Mouse (Mus musculus): Measurements from ENCODE around the gene S100a1. TPM values are rescaled to one million over a fixed set of nuclear protein-coding genes. Genes with fewer than 3 reads are reported as not detected.
A peak's percentile ranks its signal among the peaks of the same experiment; 100 is the strongest.

S100a1 gene
- total RNA-seq, 2 experiments from 2014 or later = 67.1 TPM

GRCm38 (mm10) chr3:90467618-90468300, 46.4 kb downstream of the S100a1 start:
- DNase-seq (ENCODE audit: low spot score in 2 of 2) = no peak

DNA sequence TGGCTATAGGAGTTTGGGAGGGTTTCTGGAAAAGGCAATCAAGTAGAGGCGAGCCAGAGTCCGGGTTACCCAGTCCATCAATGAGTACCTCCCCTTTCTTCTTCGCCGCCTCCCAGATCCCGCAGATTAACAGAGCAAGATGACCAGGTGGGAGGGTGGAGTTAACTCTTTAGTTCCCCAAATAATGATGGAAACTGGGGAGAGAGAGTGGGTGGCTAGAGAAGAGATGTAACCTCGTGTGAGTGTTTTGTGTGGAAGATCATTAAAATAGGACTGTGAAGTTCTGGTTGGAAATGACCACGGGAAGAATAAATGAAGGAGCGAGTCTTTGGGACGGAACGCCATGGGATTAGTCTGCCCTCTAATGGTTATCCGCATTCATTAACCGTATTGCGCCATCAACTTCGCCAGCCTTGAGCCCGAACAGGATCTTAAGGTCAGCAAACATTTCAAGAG, 47.9 kb downstream of the S100a1 start:
- peak in 1 of 2 experiments; percentile 38 for DNase-seq (ENCODE audit: low spot score in 2 of 2)

DNA sequence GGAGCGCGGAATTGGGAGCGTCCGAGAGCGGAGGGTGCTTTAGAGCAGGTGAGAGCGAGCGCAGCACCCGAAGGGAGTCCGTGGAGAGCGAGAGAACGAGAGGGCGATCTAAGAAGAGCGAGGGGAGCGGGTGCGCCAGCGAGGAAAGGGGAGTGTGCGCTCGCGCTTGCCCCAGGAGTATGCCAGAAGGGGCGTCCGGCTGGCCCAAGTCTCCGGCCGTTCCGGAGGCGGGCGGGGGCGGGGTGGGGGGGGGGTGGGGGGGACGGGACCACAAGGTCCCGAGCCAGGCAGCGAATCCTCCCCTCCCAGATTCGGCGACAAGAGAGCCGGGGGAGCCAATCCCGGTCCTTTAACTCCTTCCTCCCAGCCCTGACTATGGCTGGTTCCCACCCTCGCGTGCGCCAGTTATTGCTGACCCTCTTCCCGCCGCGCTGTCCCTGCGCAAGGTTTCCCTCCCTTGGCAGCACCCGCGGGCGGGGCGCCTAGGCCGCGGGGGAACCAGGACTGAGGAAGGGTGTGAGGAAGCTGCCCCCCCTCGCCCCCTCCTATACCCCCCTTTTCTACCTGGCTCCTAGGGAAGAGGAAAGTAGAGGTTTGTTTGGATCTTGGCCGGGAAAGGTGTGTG, 48.4 kb downstream of the S100a1 start, which contains the start of gene Npr1:
TSS of gene Npr1 (minus strand) at position 181 of the 625 bp plus-strand sequence.
- DNase-seq (ENCODE audit: low spot score in 2 of 2) = peak in 1 of 2 experiments; percentile 56

GRCm38 (mm10) chr3:90465081-90465685, 49.0 kb downstream of the S100a1 start:
- peak in 1 of 2 experiments; percentile 27 for DNase-seq (ENCODE audit: low spot score in 2 of 2)

- DNase-seq (ENCODE audit: low spot score in 2 of 2) = peak; percentile 23 to 28
Observed at GRCm38 (mm10) chr3:90464552-90465080, 49.6 kb downstream of the S100a1 start.

- DNase-seq (ENCODE audit: low spot score in 2 of 2) = no peak
Observed at GRCm38 (mm10) chr3:90462579-90462978, 51.6 kb downstream of the S100a1 start.

GRCm38 (mm10) chr3:90461935-90462334, 52.3 kb downstream of the S100a1 start:
- DNase-seq (ENCODE audit: low spot score in 2 of 2) = no peak

Other genes starting within 250 kb of the S100a1 start
- 10 to 100 TPM; 15.5 to 17.4 TPM for gene Dennd4b, start 249.2 kb downstream of the S100a1 start, total RNA-seq (2021)
- gene Gatad2b, start 221.2 kb downstream of the S100a1 start, total RNA-seq (2021) = 100 to 1,000 TPM in 1 of 2 experiments, 10 to 100 TPM in 1; 90.7 to 105 TPM
- 10 to 100 TPM; 76.7 to 83.4 TPM for gene Slc27a3, start 124.5 kb downstream of the S100a1 start, total RNA-seq (2021)
- 10 to 100 TPM; 56.4 to 57.6 TPM for gene Ints3, start 80.8 kb downstream of the S100a1 start, total RNA-seq (2021)
- 100 to 1,000 TPM; 120 to 121 TPM for gene Npr1, start 48.5 kb downstream of the S100a1 start, total RNA-seq (2021)
- 10 to 100 TPM; 81.8 to 92.6 TPM for gene Ilf2, start 38.3 kb downstream of the S100a1 start, total RNA-seq (2021)
- 10 to 100 TPM; 70.9 to 72.3 TPM for gene Snapin, start 23.4 kb downstream of the S100a1 start, total RNA-seq (2021)
- 100 to 1,000 TPM; 137 to 138 TPM for gene Chtop, start 4.9 kb downstream of the S100a1 start, total RNA-seq (2021)
- 10 to 100 TPM; 23.9 to 24.7 TPM for gene S100a13, start within 50 bp of the S100a1 start, total RNA-seq (2021)
- 1 to 10 TPM in 1 of 2 experiments, under 1 TPM in 1; 0.54 to 1.2 TPM for gene S100a14, start 12.5 kb upstream of the S100a1 start, total RNA-seq (2021)
- 10 to 100 TPM; 68.4 to 74.4 TPM for gene S100a16, start 22.9 kb upstream of the S100a1 start, total RNA-seq (2021)
- not detected for gene S100a3, start 46.2 kb upstream of the S100a1 start, total RNA-seq (2021)
- not detected for gene S100a2, start 75.9 kb upstream of the S100a1 start, total RNA-seq (2021)
- gene Gm42674, start 87.5 kb upstream of the S100a1 start, total RNA-seq (2021) = not detected
- gene S100a4, start 89.4 kb upstream of the S100a1 start, total RNA-seq (2021) = 10 to 100 TPM; 11.4 to 14.7 TPM
- not detected for gene S100a5, start 94.1 kb upstream of the S100a1 start, total RNA-seq (2021)
- 10 to 100 TPM; 71.7 to 72.5 TPM for gene S100a6, start 98.5 kb upstream of the S100a1 start, total RNA-seq (2021)
- not detected for gene S100a7a, start 139.6 kb upstream of the S100a1 start, total RNA-seq (2021)
- 100 to 1,000 TPM in 1 of 2 experiments, 10 to 100 TPM in 1; 48.2 to 155 TPM for gene S100a8, start 154.6 kb upstream of the S100a1 start, total RNA-seq (2021)
- gene S100a9, start 181.3 kb upstream of the S100a1 start, total RNA-seq (2021) = 100 to 1,000 TPM in 1 of 2 experiments, 10 to 100 TPM in 1; 64.8 to 191 TPM
- not detected for gene Pglyrp4, start 212.5 kb upstream of the S100a1 start, total RNA-seq (2021)

Data from adrenal gland, postnatal 4 days (tissue).